Mouse (Mus musculus): ENCODE measurements around the gene Mrps18b. TPM values are rescaled to one million over a fixed set of nuclear protein-coding genes. Genes with fewer than 3 reads are reported as not detected.

Gene Mrps18b
- total RNA-seq, 2 experiments from 2014 or later, result 49.1 to 50.2 TPM

Small RNA genes lying within 50 kb of the gene (microRNA-seq; reads per million reads assigned to microRNA genes)
- gene Gm28033, result 1.2 to 1.6 reads per million in 2 experiments
- gene Mir1894, result 0.45 to 1.2 reads per million in 2 experiments
- gene Mir877, result 410 to 633 reads per million in 2 experiments

Other genes starting within 250 kb of the Mrps18b start
- 10 to 100 TPM; 42.6 to 44.1 TPM for gene Vars2, start 248.8 kb downstream of the Mrps18b start, total RNA-seq (2021)
- gene Gtf2h4, start 242.7 kb downstream of the Mrps18b start, total RNA-seq (2021), result 10 to 100 TPM; 23.3 to 24.4 TPM
- 10 to 100 TPM; 49.8 to 50.5 TPM for gene Ddr1, start 211.8 kb downstream of the Mrps18b start, total RNA-seq (2021)
- gene Ier3, start 94.7 kb downstream of the Mrps18b start, total RNA-seq (2021), result 1 to 10 TPM; 4.3 to 4.6 TPM
- 100 to 1,000 TPM; 163 to 172 TPM for gene Flot1, start 93.2 kb downstream of the Mrps18b start, total RNA-seq (2021)
- 1,000 to 10,000 TPM; 1,119 to 1,208 TPM for gene Tubb5, start 78.1 kb downstream of the Mrps18b start, total RNA-seq (2021)
- gene Mdc1, start 74.9 kb downstream of the Mrps18b start, total RNA-seq (2021), result 10 to 100 TPM; 15.8 to 16.2 TPM
- 1 to 10 TPM; 5.2 to 5.7 TPM for gene Nrm, start 55.1 kb downstream of the Mrps18b start, total RNA-seq (2021)
- gene Ppp1r18, start 50.8 kb downstream of the Mrps18b start, total RNA-seq (2021), result 10 to 100 TPM; 15.6 to 16.3 TPM
- 10 to 100 TPM; 26.1 to 36.5 TPM for gene Dhx16, start 36.6 kb downstream of the Mrps18b start, total RNA-seq (2021)
- 10 to 100 TPM; 69.4 to 77.2 TPM for gene 2310061I04Rik, start 19.0 kb downstream of the Mrps18b start, total RNA-seq (2021)
- gene Atat1, start 6.3 kb downstream of the Mrps18b start, total RNA-seq (2021), result 100 to 1,000 TPM; 132 to 133 TPM
- gene Ppp1r10, start within 50 bp of the Mrps18b start, total RNA-seq (2021), result 10 to 100 TPM; 66.2 to 67.3 TPM
- 10 to 100 TPM; 86.2 to 86.6 TPM for gene Abcf1, start 53.4 kb upstream of the Mrps18b start, total RNA-seq (2021)
- 100 to 1,000 TPM; 123 to 128 TPM for gene Gnl1, start 63.5 kb upstream of the Mrps18b start, total RNA-seq (2021)
- gene Prr3, start 63.8 kb upstream of the Mrps18b start, total RNA-seq (2021), result 10 to 100 TPM; 72.1 to 79.2 TPM
- under 1 TPM; 0.54 to 0.80 TPM for gene H2-T24, start 104.2 kb upstream of the Mrps18b start, total RNA-seq (2021)
- gene H2-T23, start 116.5 kb upstream of the Mrps18b start, total RNA-seq (2021), result 1 to 10 TPM; 2.4 to 2.9 TPM
- 1 to 10 TPM; 8.2 to 9.0 TPM for gene H2-T22, start 126.4 kb upstream of the Mrps18b start, total RNA-seq (2021)
- not detected for gene Gm6034, start 126.6 kb upstream of the Mrps18b start, total RNA-seq (2021)
- under 1 TPM; 0.30 to 0.65 TPM for gene Gm11127, start 142.0 kb upstream of the Mrps18b start, total RNA-seq (2021)
- not detected for gene Gm19684, start 205.3 kb upstream of the Mrps18b start, total RNA-seq (2021)
- not detected for gene Gm7030, start 213.0 kb upstream of the Mrps18b start, total RNA-seq (2021)